Mouse (Mus musculus) heart, embryonic 16.5 days (tissue): ENCODE data around the gene Pepd. TPM values are rescaled to one million over a fixed set of nuclear protein-coding genes. Genes with fewer than 3 reads are reported as not detected.

Source experiments
- ATAC-seq: fragments of 200-750 bp; cut with Nextera tagmentation; replicated peaks from 2 replicates; pipeline ENCODE4 v1.8.0; 2017; ENCODE audit warnings: moderate number of reproducible peaks; ENCODE audit not compliant: insufficient read depth, low FRiP score; ENCODE audit errors: extremely low read depth
- H3K27ac ChIP-seq: fragments of 300-500 bp; sonication (generic); 2 replicates; pipeline ENCODE4 v1.5.1; 2014; ENCODE audit warnings: mild to moderate bottlenecking, low read length, control low read depth, moderate library complexity
- H3K27me3 ChIP-seq: fragments of 300-500 bp; sonication (generic); 2 replicates; pipeline ENCODE4 v1.6.1; 2014; ENCODE audit warnings: low read length, mixed read lengths; ENCODE audit not compliant: control insufficient read depth, insufficient read depth
- H3K36me3 ChIP-seq: fragments of 300-500 bp; sonication (generic); 2 replicates; pipeline ENCODE4 v1.6.1; 2014; ENCODE audit not compliant: control insufficient read depth, insufficient read depth
- H3K4me1 ChIP-seq: fragments of 300-500 bp; sonication (generic); 2 replicates; pipeline ENCODE4 v1.6.1; 2014; ENCODE audit warnings: low read length, mixed read lengths; ENCODE audit not compliant: control insufficient read depth, insufficient read depth
- H3K4me2 ChIP-seq: fragments of 300-500 bp; sonication (generic); 2 replicates; pipeline ENCODE4 v1.6.1; 2014; ENCODE audit warnings: low read depth, mild to moderate bottlenecking, control low read depth, low read length
- H3K4me3 ChIP-seq: fragments of 300-500 bp; sonication (generic); 2 replicates; pipeline ENCODE4 v1.5.1; 2014; ENCODE audit warnings: mild to moderate bottlenecking, control low read depth, low read length
- H3K9ac ChIP-seq: fragments of 300-500 bp; sonication (generic); 2 replicates; pipeline ENCODE4 v1.6.1; 2014; ENCODE audit warnings: low read length, control low read depth
- H3K9me3 ChIP-seq: fragments of 300-500 bp; sonication (generic); replicated peaks from 2 replicates; pipeline ENCODE4 v1.6.1; 2016; ENCODE audit warnings: low read length; ENCODE audit not compliant: control insufficient read depth
- WGBS: fragments of 180-500 bp; shearing (Covaris S2); extraction: QIAGEN DNeasy Blood & Tissue Kit; methylation state at CpG from one replicate; pipeline ENCODE4 v1.1.7; 2014; 5-methylcytosine and 5-hydroxymethylcytosine counted together
- polyA plus RNA-seq: library from polyadenylated mRNA; unstranded; fragments of >200 nt; fragmentation: Nextera tagmentation; extraction: Ambion mirVana; gene quantifications from 2 replicates; pipeline ENCODE4 v1.2.1, GENCODE M21; 2015

The Pepd gene
- polyA plus RNA-seq, 1 experiment from 2014 or later, result 52.0 TPM

GRCm38 (mm10) chr7:34984526-34985133 lies 72.5 kb downstream of the Pepd start:
- WGBS, result 39% methylated on average over 11 of the region's 11 CpGs
- Histone ChIP-seq H3K36me3 (no peaks in the 10 kb centered on the region), H3K4me2 (no peak overlapping the region), H3K9me3 (no peaks in the 10 kb centered on the region), H3K4me3 (no peak overlapping the region), H3K9ac (no peak overlapping the region), H3K4me1 (peaks cover 10% of the 10 kb centered on the region), H3K27me3 (no peaks in the 10 kb centered on the region), H3K27ac (peak overlapping the region; percentile 23; the same call in 1 of the 2 replicates)
- no peak for ATAC-seq

- Histone ChIP-seq H3K9ac (no peak overlapping the region), H3K36me3 (no peaks in the 10 kb centered on the region), H3K9me3 (no peaks in the 10 kb centered on the region), H3K4me3 (no peak overlapping the region), H3K4me2 (no peak overlapping the region), H3K4me1 (peaks cover 10% of the 10 kb centered on the region), H3K27me3 (no peaks in the 10 kb centered on the region), H3K27ac (no peak overlapping the region)
- no peak for ATAC-seq
- 62% methylated on average over 9 of the region's 9 CpGs for WGBS
These were observed 73.0 kb downstream of the Pepd start for GRCm38 (mm10) chr7:34985216-34985615.

GRCm38 (mm10) chr7:34985646-34986045 lies 73.5 kb downstream of the Pepd start:
- Histone ChIP-seq H3K4me1 (peaks cover 10% of the 10 kb centered on the region), H3K4me3 (no peak overlapping the region), H3K27ac (no peak overlapping the region), H3K9me3 (no peaks in the 10 kb centered on the region), H3K4me2 (no peak overlapping the region), H3K27me3 (no peaks in the 10 kb centered on the region; the same call in 1 of the 2 replicates), H3K9ac (no peak overlapping the region), H3K36me3 (no peaks in the 10 kb centered on the region)
- ATAC-seq, result no peak

GRCm38 (mm10) chr7:34986575-34987150 lies 74.5 kb downstream of the Pepd start:
- peaks cover 10% of the 10 kb centered on the region for H3K4me1 ChIP-seq
- no peaks in the 10 kb centered on the region for H3K36me3 ChIP-seq
- H3K27ac ChIP-seq, result no peak overlapping the region
- no peaks in the 10 kb centered on the region for H3K9me3 ChIP-seq
- H3K4me3 ChIP-seq, result no peak overlapping the region
- H3K9ac ChIP-seq, result no peak overlapping the region
- no peak overlapping the region for H3K4me2 ChIP-seq
- H3K27me3 ChIP-seq, result no peaks in the 10 kb centered on the region; the same call in 1 of the 2 replicates
- 50% methylated on average over 7 of the region's 7 CpGs for WGBS
- no peak for ATAC-seq

- 62% methylated on average over 6 of the region's 6 CpGs for WGBS
- Histone ChIP-seq H3K36me3 (no peaks in the 10 kb centered on the region), H3K4me2 (no peak overlapping the region), H3K27me3 (no peaks in the 10 kb centered on the region; the same call in 1 of the 2 replicates), H3K4me1 (peaks cover 10% of the 10 kb centered on the region), H3K27ac (no peak overlapping the region), H3K4me3 (no peak overlapping the region), H3K9ac (no peak overlapping the region), H3K9me3 (no peaks in the 10 kb centered on the region)
- no peak for ATAC-seq
These were observed 75.1 kb downstream of the Pepd start for GRCm38 (mm10) chr7:34987258-34987657.

- H3K4me2 ChIP-seq, result no peak overlapping the region
- no peaks in the 10 kb centered on the region for H3K9me3 ChIP-seq
- H3K36me3 ChIP-seq, result no peaks in the 10 kb centered on the region
- no peaks in the 10 kb centered on the region; the same call in 1 of the 2 replicates for H3K27me3 ChIP-seq
- H3K4me1 ChIP-seq, result peaks cover 10% of the 10 kb centered on the region
- WGBS, result 77% methylated on average over 3 of the region's 3 CpGs
- ATAC-seq, result no peak
- no peak overlapping the region for H3K9ac ChIP-seq
- no peak overlapping the region for H3K4me3 ChIP-seq
- no peak overlapping the region for H3K27ac ChIP-seq
These were observed 76.3 kb downstream of the Pepd start for GRCm38 (mm10) chr7:34988488-34988887.

GRCm38 (mm10) chr7:34991731-34992246 lies 79.6 kb downstream of the Pepd start:
- Histone ChIP-seq H3K9me3 (no peaks in the 10 kb centered on the region), H3K9ac (no peak overlapping the region), H3K4me2 (no peak overlapping the region), H3K27me3 (no peaks in the 10 kb centered on the region; the same call in 1 of the 2 replicates), H3K27ac (no peak overlapping the region), H3K4me1 (no peaks in the 10 kb centered on the region), H3K36me3 (no peaks in the 10 kb centered on the region), H3K4me3 (no peak overlapping the region)
- no peak for ATAC-seq
- WGBS, result 93% methylated on average over 6 of the region's 6 CpGs

GRCm38 (mm10) chr7:34992766-34993165 lies 80.6 kb downstream of the Pepd start:
- 90% methylated on average over 3 of the region's 3 CpGs for WGBS
- ATAC-seq, result no peak

GRCm38 (mm10) chr7:34995872-34996662 lies 83.9 kb downstream of the Pepd start:
- no peak overlapping the region for H3K4me2 ChIP-seq
- peak; percentile 52; the same call in 1 of the 2 replicates for ATAC-seq
- no peaks in the 10 kb centered on the region for H3K9me3 ChIP-seq
- H3K27me3 ChIP-seq, result no peaks in the 10 kb centered on the region
- no peaks in the 10 kb centered on the region for H3K36me3 ChIP-seq
- H3K27ac ChIP-seq, result no peak overlapping the region
- 56% methylated on average over 7 of the region's 7 CpGs for WGBS
- no peaks in the 10 kb centered on the region for H3K4me1 ChIP-seq
- H3K4me3 ChIP-seq, result no peak overlapping the region
- no peak overlapping the region for H3K9ac ChIP-seq

More at GRCm38 (mm10) chr7:34992766-34993165, 80.6 kb downstream of the Pepd start:
- Histone ChIP-seq H3K27ac (no peak overlapping the region), H3K9ac (no peak overlapping the region), H3K36me3 (no peaks in the 10 kb centered on the region), H3K9me3 (no peaks in the 10 kb centered on the region), H3K4me1 (no peaks in the 10 kb centered on the region), H3K4me3 (no peak overlapping the region), H3K27me3 (no peaks in the 10 kb centered on the region; the same call in 1 of the 2 replicates), H3K4me2 (no peak overlapping the region)
